Mouse (Mus musculus): ENCODE data around the gene Ndp. TPM values are rescaled to one million over a fixed set of nuclear protein-coding genes. Genes with fewer than 3 reads are reported as not detected.

Ndp gene
- polyA plus RNA-seq, 1 experiment from 2014 or later = 0.79 TPM

Other genes with a start within 250 kb of the Ndp start
- 12.9 and 14.1 TPM in 2 replicates for gene Maob, start 94.4 kb downstream of the Ndp start, polyA plus RNA-seq (2015; fragmentation: Nextera tagmentation; extraction: Ambion mirVana)

Data from heart, embryonic 16.5 days (tissue).